ENCODE assay signal across 8 mouse cellular contexts in genomic region chr2:19448042-19448700, GRCm38 (mm10). TPM values are rescaled to one million over a fixed set of nuclear protein-coding genes. Genes with fewer than 3 reads are reported as not detected.
A peak's percentile ranks its signal among the peaks of the same experiment; 100 is the strongest.
DNase-seq lines count a peak whose midpoint lies in the region; ATAC-seq and TF ChIP-seq lines count a peak whose summit lies in the region.

No protein-coding gene starts in this region.

- peaks cover 10% of the 10 kb centered on the region for H3K4me1 ChIP-seq in kidney, embryonic 16.5 days (ENCODE audit: insufficient read depth, low read length)
- peaks cover 38% of the 10 kb centered on the region for H3K4me1 ChIP-seq in forebrain, embryonic 13.5 days
- peaks cover 59% of the 10 kb centered on the region for H3K4me1 ChIP-seq in midbrain, embryonic 10.5 days
- no peaks in the 10 kb centered on the region for H3K4me1 ChIP-seq in lung, adult 2 months (ENCODE audit: control insufficient read depth, insufficient read depth, low read length)

- no peak for DNase-seq in kidney, adult 8-10 months
- peak; percentile 9 for DNase-seq in cerebellum, adult 9-11 months
- DNase-seq in midbrain, embryonic 10.5 days (ENCODE audit: low spot score): peak; percentile 74
- no peak for DNase-seq in c-Kit-positive CD71-positive TER-119-positive erythroid progenitor cells, embryonic 14.5 days (ENCODE audit: low spot score)
- no peak for DNase-seq in thymus, postnatal 0 days (ENCODE audit: low spot score)
- DNase-seq in lung, adult 2 months: no peak

- peaks cover 98% of the 10 kb centered on the region for H3K27me3 ChIP-seq in kidney, embryonic 16.5 days (ENCODE audit: insufficient read depth, low read length)
- H3K27me3 ChIP-seq in forebrain, embryonic 13.5 days: peaks cover 99% of the 10 kb centered on the region
- H3K27me3 ChIP-seq in midbrain, embryonic 10.5 days (ENCODE audit: low read depth, poor library complexity, severe bottlenecking): peaks cover 100% of the 10 kb centered on the region

- TF ChIP-seq POLR2A in lung, adult 2 months (IDR thresholded peaks at IDR 0.05; ENCODE audit: borderline replicate concordance, extremely low read depth, low read depth, low read length): no peak

- under 1% methylated on average over 31 of the region's 31 CpGs for WGBS in kidney, embryonic 16.5 days
- WGBS in forebrain, embryonic 13.5 days: under 1% methylated on average over 27 of the region's 31 CpGs
- WGBS in midbrain, embryonic 10.5 days: under 1% methylated on average over 29 of the region's 31 CpGs
- 2% methylated on average over 31 of the region's 31 CpGs for WGBS in lung, adult 2 months

- H3K4me2 ChIP-seq in kidney, embryonic 16.5 days (replicated peaks; ENCODE audit: low read depth, low read length): peak overlapping the region; percentile 34; the same call in 1 of the 2 replicates
- peak overlapping the region; percentile 50 for H3K4me2 ChIP-seq in forebrain, embryonic 13.5 days

- peak overlapping the region; percentile 28 for H3K4me3 ChIP-seq in kidney, embryonic 16.5 days (ENCODE audit: low read length)
- 0 out of 2 replicates have a peak overlapping the region, but pooled peaks have one; percentile 14 for H3K4me3 ChIP-seq in forebrain, embryonic 13.5 days
- peak overlapping the region; percentile 48 for H3K4me3 ChIP-seq in midbrain, embryonic 10.5 days
- no peak overlapping the region for H3K4me3 ChIP-seq in lung, adult 2 months (replicated peaks; ENCODE audit: extremely low read depth, low read depth, low read length)

- no peaks in the 10 kb centered on the region for H3K36me3 ChIP-seq in kidney, embryonic 16.5 days (ENCODE audit: insufficient read depth, low read length)
- no peaks in the 10 kb centered on the region for H3K36me3 ChIP-seq in forebrain, embryonic 13.5 days (ENCODE audit: poor library complexity, severe bottlenecking)
- no peaks in the 10 kb centered on the region for H3K36me3 ChIP-seq in midbrain, embryonic 10.5 days

- no peak for TF ChIP-seq CTCF in lung, adult 2 months (IDR thresholded peaks at IDR 0.05; ENCODE audit: insufficient read depth, low read length)

- no peak overlapping the region for H3K27ac ChIP-seq in kidney, embryonic 16.5 days (ENCODE audit: low read length)
- H3K27ac ChIP-seq in forebrain, embryonic 13.5 days: no peak overlapping the region
- H3K27ac ChIP-seq in midbrain, embryonic 10.5 days (replicated peaks): no peak overlapping the region

- no peak overlapping the region for H3K9ac ChIP-seq in kidney, embryonic 16.5 days (replicated peaks; ENCODE audit: low read length)
- peak overlapping the region; percentile 12; the same call in 1 of the 2 replicates for H3K9ac ChIP-seq in forebrain, embryonic 13.5 days

- no peaks in the 10 kb centered on the region for H3K9me3 ChIP-seq in kidney, embryonic 16.5 days (ENCODE audit: low read length)
- H3K9me3 ChIP-seq in forebrain, embryonic 13.5 days (replicated peaks): no peaks in the 10 kb centered on the region
- H3K9me3 ChIP-seq in midbrain, embryonic 10.5 days (replicated peaks): no peaks in the 10 kb centered on the region

- no peak for ATAC-seq in kidney, embryonic 16.5 days (ENCODE audit: low FRiP score, low TSS enrichment)
- peak; percentile 41 for ATAC-seq in forebrain, embryonic 13.5 days

RNA-seq across cellular contexts. Expression of gene Ptf1a, which starts 2.7 kb away (rescaled TPM):
- polyA plus RNA-seq in kidney, embryonic 16.5 days (2015; fragmentation: Nextera tagmentation; extraction: Ambion mirVana): not detected in 2 replicates
- 0.24 and 0.36 TPM in 2 replicates for polyA plus RNA-seq in forebrain, embryonic 13.5 days (2015; fragmentation: Nextera tagmentation; extraction: Ambion mirVana)
- 0.20 and 0.69 TPM in 2 replicates for polyA plus RNA-seq in midbrain, embryonic 10.5 days (2016; fragmentation: Nextera tagmentation; extraction: Ambion mirVana)
- not detected in 2 replicates for polyA plus RNA-seq in thymus, postnatal 0 days (2015; fragmentation: Nextera tagmentation; extraction: Ambion mirVana)
- polyA plus RNA-seq in lung, adult 2 months (2012; rRNA removed): not detected in 2 replicates

Comparison
In these comparisons a context has a peak if more than half of its experiments do, and no peak if none do; other contexts are left out.
1. DNase-seq: peak in cerebellum, adult 9-11 months (single experiment) and midbrain, embryonic 10.5 days (single experiment); none in kidney, adult 8-10 months (0 of 2), c-Kit-positive CD71-positive TER-119-positive erythroid progenitor cells, embryonic 14.5 days (single experiment), thymus, postnatal 0 days (single experiment) and lung, adult 2 months (single experiment).